In the genomic region with DNA sequence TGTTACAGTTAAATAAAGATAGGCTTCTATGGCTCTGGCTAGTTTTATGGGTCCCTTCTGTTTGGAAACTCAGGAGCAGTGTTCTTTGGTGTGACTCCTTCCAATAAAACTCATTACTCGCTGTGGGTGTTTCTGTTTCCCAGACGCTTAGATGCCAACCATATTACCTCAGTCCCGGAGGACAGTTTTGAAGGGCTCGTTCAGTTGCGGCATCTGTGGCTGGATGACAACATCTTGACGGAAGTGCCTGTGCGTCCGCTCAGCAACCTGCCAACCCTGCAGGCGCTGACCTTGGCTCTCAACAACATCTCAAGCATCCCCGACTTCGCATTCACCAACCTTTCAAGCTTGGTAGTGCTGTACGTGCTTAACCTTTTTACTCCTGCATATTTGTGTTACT, we compare ENCODE assay signal across 10 mouse cellular contexts. TPM values are rescaled to one million over a fixed set of nuclear protein-coding genes. Genes with fewer than 3 reads are reported as not detected.
DNase-seq lines count a peak whose midpoint lies in the region; ATAC-seq lines count a peak whose summit lies in the region.
"Had no signal": no experiment of that assay in that cellular context is flagged by ENCODE, and none has a peak within 500 bp of the region (broad histone marks: within the 10 kb centered on the region; RNA-seq: fewer than 3 reads in every experiment).

No protein-coding gene starts in this region.

- no peak overlapping the region for H3K4me3 ChIP-seq in intestine, embryonic 16.5 days (ENCODE audit: low read length)
- H3K4me3 ChIP-seq: layer of hippocampus, adult 2 months had no signal

- no peaks in the 10 kb centered on the region for H3K9me3 ChIP-seq in intestine, embryonic 16.5 days (ENCODE audit: control insufficient read depth, low read length)

- peak; percentile 90 for DNase-seq in heart, adult 11 months
- no peak for DNase-seq in heart, postnatal 36 days
- DNase-seq in adrenal gland, adult 8-10 months = peak; percentile 67
- no peak for DNase-seq in right cerebral cortex, adult 18-20 months
- no peak for DNase-seq in urinary bladder, postnatal 14 days (ENCODE audit: low spot score)
- DNase-seq: lung, postnatal 4 days had no signal

- H3K27ac ChIP-seq in intestine, embryonic 16.5 days (ENCODE audit: low read length) = no peak overlapping the region
- H3K27ac ChIP-seq: layer of hippocampus, adult 2 months had no signal

- intact Hi-C loops in heart, postnatal 36 days (cut with DNase I) = loop anchor here (5.0 kb wide), 1 partner anchor 79 kb away; a partner anchor contains a TSS

- no peak overlapping the region for H3K9ac ChIP-seq in intestine, embryonic 16.5 days (ENCODE audit: low read depth, low read length)

- 0 out of 2 replicates have a peak overlapping the region, but pooled peaks have one; percentile 19 for H3K4me2 ChIP-seq in intestine, embryonic 16.5 days (ENCODE audit: low read depth, low read length)

- 50% methylated on average over 12 of the region's 12 CpGs for WGBS in intestine, embryonic 16.5 days

- no peaks in the 10 kb centered on the region for H3K36me3 ChIP-seq in intestine, embryonic 16.5 days (ENCODE audit: control insufficient read depth, insufficient read depth, low read length)

- H3K4me1 ChIP-seq in intestine, embryonic 16.5 days (ENCODE audit: control insufficient read depth, insufficient read depth, low read length) = peaks cover 12% of the 10 kb centered on the region

- H3K27me3 ChIP-seq in intestine, embryonic 16.5 days (replicated peaks; ENCODE audit: control insufficient read depth, insufficient read depth, low read length) = no peaks in the 10 kb centered on the region

- ATAC-seq in granulocyte monocyte progenitor cell, adult 5-6 weeks (replicated peaks; ENCODE audit: poor library complexity, severe bottlenecking) = peak; percentile 80
- ATAC-seq in intestine, embryonic 16.5 days = no peak
- ATAC-seq in CD4-positive, CD25-positive, alpha-beta regulatory T cell, adult 4 months = no peak

RNA-seq across cellular contexts. Expression of a gene that starts 21.2 kb away (rescaled TPM):
- 1 to 10 TPM; 5.1 to 5.3 TPM for total RNA-seq in heart, postnatal 36 days (2021)
- 10 to 100 TPM in 2 of 4 experiments, 1 to 10 TPM in 2; 5.1 to 10.5 (median 8.9) TPM for total RNA-seq in adrenal gland, adult 8-10 months (2022)
- total RNA-seq in granulocyte monocyte progenitor cell, adult 5-6 weeks (2014; fragmentation: Nextera tagmentation) = 30.9 and 46.7 TPM in 2 replicates
- total RNA-seq in granulocyte monocyte progenitor cell, adult 5-6 weeks (2017) = 41.4 and 53.7 TPM in 2 replicates
- 34.5 and 40.0 TPM in 2 replicates for polyA plus RNA-seq in intestine, embryonic 16.5 days (2015; fragmentation: Nextera tagmentation; extraction: Ambion mirVana)
- 1 to 10 TPM; 4.5 to 6.6 TPM for polyA plus RNA-seq in CD4-positive, CD25-positive, alpha-beta regulatory T cell, adult 4 months (2017; shearing (Covaris generic))

Comparison
In these comparisons a context has a peak if more than half of its experiments do, and no peak if none do; other contexts are left out.
1. DNase-seq: peak in heart, adult 11 months (single experiment) and adrenal gland, adult 8-10 months (single experiment); none in heart, postnatal 36 days (0 of 2), right cerebral cortex, adult 18-20 months (single experiment) and urinary bladder, postnatal 14 days (single experiment).